Mouse (Mus musculus) kidney, adult 9 months (tissue): ENCODE measurements around the gene Lrrc74a.

Experiments used
- DNase-seq: peaks from one replicate; pipeline ENCODE4 v3.0.0; 2022

Gene Lrrc74a

DNA sequence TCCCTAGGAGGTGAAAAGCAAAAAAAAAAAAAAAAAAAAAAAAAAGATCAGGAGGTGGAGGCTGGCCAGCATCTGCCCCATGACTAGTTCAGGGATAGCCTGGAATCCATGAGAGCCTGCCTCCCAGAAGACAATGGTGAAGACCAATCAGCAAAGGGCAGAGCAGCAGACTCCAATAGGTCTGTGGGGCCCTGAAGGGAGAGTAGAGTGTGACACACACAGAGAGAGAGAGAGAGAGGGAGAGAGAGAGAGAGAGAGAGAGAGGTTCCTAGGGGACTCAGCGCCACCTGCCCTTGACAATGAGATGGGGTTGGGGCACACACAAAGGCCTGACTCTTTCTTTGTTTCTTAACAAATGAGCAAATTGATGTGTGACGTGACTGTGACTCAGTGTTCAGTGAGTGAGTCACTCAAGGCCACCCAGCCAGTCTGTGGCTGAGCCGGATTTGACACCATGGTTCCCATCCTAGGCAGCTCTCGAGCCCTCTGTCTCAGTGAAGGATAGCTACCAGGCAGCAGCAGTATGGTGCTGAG lies 52.9 kb downstream of the Lrrc74a start:
- no peak for DNase-seq

DNA sequence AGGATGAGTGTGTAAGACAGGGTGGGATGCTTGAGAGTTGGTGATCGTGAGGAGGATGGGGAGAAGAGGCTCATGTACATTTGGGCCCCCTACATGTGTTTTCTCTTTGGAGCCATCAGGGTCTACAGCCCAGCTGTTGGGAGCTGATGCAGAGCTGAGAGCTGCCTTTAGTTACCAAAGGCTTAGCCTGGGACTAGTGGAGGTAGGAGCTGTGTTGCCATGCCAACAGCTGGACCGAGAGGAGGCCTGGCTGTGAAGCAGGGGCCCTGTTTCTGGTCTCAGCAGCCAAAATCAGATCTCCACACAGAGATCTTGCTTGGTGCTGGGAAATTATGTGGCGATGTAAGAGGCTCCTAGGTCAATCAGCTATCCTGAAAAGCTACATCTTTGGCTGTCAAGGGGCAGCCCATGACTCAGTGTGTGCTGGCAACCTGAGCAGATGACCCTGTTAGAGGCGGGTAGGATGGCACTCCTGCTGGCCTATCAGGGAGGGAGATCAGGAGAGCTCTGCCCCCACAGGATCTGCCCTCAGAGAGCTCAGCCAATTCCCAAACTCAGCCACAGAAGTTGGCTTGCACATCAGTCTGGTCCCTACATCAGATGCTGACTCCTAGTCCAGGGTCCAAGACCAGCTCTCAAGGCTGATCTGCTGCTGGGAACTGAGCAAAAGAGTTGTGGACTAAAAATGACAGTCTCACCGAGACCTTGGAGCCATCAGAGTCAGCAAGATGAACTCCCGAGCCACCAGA lies 56.1 kb downstream of the Lrrc74a start:
- no peak for DNase-seq

DNA sequence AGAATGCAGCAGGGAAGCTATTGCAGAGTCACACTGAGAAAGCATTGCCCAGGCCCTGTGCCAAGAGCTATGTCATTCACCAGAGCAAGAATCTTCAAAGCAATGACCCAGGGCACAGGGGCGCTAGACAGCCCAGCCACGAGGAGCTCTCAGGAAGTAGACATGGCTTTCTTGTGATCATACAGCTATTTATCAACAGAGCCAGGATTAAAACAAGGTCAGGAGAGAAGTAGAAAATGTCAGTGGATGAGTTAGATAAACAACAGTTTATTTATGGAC lies 56.6 kb downstream of the Lrrc74a start:
- DNase-seq, result peak; percentile 71

DNA sequence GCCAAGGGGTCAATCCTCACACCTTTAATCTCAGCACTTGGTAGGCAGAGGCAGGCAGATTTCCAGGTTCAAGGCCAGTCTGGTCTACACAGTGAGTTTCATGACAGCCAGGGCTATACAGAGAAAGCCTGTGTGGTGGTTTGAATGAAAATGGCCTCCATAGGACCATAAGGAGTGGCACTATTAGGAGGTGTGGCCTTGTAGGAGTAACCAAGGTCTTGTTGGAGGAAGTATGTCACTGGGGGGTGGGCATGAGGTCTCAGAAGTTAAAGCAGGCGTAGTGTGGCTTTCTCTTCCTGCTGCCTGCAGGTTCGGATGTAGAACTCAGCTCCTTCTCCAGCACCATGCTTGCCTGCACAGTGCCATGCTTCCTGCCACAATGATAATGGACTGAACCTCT lies 57.8 kb downstream of the Lrrc74a start:
- no peak for DNase-seq

DNA sequence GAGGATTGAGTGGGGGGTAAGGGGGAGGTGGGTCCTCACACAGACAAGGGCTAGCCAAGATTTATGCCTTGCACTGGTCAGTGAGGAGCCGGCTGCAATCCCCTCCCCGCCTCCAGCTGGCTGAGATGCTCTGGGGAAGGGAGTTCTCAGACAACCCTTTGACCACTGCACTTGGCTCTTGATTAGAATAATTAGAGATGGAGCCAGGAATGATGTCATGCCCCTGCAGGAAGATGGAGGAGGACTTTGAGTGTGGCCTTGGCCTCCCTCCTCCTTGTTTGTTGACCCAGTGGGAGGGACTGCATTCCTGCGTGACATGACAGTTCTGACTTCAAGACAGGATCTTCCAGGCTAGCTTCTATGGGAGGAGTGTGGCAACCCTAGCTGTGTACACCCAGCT lies 59.7 kb downstream of the Lrrc74a start:
- peak; percentile 89 for DNase-seq

DNA sequence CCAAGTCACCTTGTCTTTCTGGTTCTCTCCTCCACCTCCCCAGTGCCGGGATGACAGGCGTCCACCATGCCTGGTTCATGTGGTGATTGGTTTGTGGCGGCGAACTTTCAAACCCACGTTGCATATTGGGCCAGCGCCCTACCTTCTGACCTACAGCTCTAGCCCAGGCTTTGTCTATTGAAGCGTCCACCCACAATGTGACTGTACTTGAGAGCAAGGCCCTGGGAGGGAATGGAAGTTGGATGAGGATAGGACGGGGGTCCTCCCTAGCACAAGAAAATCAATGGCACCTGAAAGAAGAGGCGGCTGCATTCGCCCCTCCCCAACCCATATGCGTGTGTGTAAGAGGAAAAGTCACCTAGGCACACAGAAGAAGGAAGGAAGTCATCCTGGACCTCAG lies 60.2 kb downstream of the Lrrc74a start:
- no peak for DNase-seq

DNA sequence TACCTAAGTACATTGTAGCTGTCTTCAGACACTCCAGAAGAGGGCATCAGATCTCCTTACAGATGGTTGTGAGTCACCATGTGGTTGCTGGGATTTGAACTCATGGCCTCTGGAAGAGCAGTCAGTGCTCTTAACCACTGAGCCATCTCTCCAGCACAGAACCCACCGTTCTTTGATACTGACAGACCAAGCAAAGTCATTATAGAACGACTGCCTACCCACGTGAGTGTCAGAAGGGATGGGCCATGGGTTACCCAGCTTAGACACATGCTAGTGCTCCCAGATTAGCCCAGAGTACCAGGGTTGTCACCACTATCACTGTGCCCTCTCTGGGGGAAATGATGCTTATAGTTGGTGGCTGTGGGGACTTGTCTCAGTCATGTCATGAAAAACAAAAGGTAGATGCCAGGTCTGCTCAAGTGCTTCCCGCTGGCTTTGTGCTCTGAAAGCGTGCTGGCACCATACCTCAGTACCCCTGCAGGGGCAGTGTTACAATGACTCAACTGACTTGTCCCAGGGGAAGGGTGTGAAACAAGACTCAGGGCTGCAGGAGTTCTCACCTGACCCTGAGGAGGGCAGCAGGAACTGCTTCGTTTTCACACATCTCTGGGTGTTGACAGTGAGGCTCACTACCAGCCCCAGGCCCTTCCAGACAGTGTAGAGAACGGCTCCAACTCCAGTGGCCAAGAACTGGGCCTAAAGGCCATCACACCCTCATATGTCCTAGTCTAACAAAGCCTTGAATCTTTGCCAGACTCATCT lies 61.1 kb downstream of the Lrrc74a start:
- DNase-seq, result no peak

DNA sequence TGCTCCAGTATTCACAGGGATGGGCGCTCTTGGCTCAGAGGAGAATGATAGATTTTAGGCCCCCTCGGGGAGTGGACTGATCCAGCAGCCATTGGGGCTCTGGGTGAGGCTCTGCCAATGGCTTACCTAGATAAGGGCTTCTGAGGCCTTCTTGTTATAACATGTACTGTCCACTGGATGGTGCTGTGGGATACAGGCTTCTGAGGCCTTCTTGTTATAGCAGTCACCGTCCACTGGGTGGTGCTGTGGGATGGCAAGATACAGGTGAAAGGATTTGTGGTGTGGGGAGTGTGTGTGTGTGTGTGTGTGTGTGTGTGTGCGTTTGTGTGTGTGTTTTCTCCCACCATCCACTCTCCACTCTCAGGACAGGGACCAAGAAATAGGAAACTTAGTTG lies 61.7 kb downstream of the Lrrc74a start:
- DNase-seq, result peak; percentile 92

DNA sequence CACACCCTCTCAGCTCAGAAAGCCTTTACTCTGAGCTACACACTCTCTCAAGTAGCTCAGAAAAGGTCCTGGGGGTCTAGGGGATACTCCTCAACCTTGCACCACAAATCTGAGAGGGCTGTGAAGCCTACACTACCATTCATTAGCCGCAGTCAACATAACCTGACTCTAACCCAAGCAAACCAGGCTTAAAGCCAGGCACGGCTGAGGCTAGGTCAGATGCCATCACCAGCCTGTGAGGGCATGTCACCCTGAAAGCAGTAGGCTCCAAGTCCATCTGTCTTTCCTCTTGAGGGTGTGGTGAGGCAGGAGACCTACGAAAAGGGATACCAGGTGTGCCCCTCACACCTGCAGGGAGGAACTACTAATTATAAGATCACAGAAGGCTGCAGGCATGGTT lies 62.2 kb downstream of the Lrrc74a start:
- no peak for DNase-seq

DNA sequence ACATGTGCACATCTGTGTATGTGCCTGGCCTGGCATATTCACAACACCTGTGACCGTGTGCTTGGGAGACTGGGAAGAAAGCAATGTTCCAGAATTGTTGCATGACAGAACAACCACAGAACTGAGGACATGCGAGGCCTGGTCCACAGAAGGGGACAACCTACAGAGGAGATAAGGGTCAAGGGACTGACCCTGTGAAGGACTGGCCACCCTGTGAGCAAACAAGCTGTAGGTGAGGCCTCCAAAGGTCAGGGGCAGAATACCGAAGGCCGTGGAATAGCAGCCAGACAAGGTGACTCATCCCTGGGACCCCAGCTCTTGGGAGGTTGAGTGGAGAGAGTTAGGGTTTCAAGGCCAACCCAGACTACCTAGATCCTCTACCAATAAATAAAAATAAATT lies 63.6 kb downstream of the Lrrc74a start:
- no peak for DNase-seq

DNA sequence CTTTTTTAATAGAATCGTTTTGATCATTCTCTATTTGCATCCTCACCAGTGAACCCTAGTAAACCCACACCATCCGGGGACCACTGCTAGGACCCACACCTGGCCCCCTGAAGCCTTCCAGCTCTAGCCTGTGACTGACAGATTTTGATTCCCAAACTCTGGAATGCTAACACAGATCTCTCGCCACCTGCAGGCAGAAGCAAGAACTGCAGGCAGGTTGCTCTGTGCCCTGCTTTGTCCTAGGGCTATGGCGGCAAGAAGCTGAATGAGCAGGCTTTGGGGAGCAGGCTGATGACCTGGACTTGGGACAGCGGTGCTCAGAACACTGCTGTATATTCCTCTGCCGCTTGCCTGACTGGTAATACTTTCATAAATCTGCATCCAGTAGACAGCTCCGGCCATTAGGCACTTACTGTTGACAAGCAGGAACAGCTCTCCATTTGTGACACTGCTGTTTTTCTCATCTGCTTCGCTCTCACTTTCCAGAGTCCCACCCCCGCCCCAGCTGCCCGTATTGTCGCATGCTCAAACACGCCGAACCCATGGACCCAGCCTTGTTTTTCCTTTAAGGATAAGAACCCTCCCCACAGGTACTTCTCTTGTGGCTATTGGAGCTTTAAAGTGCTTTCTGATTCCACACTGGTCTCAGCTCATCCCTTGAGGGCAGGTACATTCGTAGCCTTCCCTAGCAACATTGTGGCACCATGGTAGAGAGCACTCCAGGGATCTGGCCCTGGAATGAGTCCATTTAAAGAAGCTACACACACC lies 64.8 kb downstream of the Lrrc74a start:
- peak; percentile 94 for DNase-seq

DNA sequence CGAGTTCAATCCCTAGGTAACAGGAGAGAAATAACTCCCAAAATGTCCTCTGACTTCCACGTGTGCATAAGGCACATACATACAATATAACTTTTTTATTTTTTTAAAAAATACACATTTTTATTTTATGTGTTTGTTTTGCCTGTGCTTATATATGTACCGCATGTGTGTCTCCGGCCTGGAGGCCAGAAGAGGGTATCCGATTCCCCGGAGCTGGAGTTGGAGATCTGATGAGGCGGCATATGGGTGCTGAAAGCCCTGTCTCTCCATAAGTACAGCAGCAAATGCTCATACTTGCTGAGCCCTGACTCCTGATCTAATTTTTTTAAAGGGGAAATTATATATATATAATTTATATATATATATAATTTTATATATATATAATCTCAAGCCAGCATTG lies 65.6 kb downstream of the Lrrc74a start:
- no peak for DNase-seq

DNA sequence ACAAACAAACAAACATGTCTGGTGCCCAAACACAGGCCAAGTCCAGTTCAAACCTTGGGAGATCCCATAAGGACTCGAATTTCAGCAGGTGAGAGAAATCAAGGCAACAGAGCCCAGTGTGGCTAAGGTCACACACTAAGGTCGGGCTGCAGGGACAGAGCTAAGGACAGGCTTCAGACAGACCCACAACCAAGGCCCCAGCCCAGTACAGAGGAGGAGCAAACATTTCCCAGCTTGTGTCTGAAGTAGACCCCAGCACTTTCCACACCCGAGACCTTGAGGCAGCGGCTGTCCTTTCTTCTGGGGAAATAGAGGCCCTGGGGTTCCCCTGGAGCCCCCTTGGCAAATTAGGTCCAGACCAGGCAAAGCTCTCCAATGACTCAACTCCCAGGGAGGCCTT lies 66.2 kb downstream of the Lrrc74a start:
- no peak for DNase-seq

DNA sequence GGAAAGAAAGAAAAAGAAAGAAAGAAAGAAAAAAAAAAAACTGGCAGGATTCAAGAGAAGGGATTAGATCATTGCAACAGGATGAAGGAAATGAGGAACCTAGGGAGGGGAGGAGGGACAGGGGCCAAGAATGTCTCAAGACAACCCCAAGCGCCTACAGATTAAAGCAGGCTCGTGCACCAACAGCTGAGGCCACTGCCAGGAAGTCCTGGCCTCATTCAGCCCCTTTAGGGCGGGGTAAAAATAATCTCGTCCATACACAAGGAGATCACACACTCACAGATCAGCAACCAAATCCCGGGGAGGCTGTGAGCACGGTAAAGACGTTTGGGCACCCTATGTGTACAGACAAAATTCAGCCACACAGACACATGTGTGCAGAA lies 66.6 kb downstream of the Lrrc74a start:
- DNase-seq, result no peak

DNA sequence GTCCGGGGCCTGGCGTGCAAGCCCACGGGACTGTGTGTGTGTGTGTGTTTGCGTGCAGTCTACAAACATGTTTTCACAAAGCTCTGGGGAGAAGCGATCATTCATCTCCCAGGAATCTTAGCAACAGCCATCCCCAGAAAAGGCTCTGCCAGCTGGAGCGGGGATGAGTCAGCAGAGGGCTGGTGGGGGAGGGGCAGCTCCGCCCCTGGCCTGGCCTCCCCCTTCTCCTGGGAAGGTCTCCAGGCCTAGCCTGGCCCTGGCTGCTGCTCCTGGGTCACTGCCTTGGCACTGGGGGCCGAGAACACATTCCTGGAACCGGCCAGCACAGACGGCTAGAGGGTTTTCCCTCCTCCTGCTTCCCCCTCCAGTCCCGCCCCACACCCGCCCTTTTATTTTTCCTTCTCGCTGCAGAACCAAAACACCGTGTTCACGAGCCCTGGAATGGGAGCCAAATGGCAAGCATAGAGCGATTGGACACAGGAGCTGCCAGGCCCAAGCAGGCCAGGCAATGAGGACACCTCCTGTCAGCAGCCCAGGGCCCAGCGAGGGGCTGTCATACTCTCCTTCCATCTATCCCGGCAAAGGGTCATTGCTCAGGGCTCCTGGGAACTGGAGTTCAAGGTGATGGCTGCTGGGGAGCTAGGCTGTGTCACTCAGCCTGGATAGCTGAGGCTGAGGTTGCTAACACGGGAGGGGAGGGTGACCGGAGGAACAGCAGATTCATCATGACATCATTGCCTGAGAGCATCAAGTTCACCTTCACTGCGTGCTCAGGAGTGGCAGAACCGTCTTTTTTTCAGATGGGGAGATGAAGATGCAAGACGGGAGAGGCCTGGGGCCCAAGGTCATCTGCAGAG lies 67.2 kb downstream of the Lrrc74a start:
- DNase-seq, result peak; percentile 99

DNA sequence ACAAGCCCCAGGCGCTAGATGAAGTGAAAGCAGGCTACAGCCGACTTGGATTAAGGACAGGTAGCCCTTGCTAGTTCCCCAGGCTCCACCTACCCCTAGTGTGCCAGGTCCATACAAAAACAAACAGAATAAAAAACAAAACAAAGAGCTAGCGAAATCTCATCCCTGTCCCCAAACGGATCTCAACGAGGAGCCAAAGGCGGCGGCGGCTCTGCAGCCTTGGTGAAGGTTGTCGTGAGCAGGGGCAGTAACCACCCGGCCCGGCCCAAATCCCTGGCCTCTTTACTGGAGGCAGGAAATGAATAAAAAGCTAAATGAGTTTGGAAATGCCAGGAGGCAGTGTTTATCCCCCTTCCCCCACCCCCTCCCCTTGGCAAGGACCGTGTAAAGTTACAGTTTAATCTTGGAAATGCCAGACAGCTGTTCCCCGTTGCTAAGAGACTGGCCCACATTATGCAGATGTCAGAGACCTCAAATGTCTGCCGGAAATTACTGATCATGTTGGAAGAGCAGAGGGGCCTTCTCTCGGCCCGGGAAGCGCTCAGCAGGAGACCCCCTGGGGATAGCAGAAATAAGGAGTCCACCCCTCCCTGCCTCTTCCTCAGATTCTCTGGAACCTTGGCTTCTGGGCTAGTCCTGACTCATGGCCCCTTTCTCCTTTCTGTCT lies 68.0 kb downstream of the Lrrc74a start:
- peak; percentile 83 for DNase-seq

DNA sequence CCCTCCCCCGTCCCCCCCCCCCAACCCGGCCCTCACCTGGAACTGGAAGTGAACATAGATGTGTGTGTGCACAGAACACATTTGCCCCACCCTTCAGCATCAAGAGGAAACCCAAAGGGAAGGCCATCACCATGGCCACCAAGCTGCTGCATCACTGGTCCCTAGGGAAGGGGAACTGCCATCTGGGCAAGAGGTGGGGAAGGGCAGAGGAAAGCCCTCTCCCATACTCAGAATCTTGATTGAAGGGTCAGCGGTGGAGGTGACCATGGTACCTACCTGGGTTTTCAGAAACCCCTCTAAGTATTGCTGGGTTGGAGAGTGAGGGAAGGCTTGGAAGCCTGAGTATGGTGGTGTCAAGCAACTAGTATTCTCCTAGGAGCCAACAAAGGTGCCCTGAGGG lies 68.7 kb downstream of the Lrrc74a start:
- DNase-seq, result no peak

DNA sequence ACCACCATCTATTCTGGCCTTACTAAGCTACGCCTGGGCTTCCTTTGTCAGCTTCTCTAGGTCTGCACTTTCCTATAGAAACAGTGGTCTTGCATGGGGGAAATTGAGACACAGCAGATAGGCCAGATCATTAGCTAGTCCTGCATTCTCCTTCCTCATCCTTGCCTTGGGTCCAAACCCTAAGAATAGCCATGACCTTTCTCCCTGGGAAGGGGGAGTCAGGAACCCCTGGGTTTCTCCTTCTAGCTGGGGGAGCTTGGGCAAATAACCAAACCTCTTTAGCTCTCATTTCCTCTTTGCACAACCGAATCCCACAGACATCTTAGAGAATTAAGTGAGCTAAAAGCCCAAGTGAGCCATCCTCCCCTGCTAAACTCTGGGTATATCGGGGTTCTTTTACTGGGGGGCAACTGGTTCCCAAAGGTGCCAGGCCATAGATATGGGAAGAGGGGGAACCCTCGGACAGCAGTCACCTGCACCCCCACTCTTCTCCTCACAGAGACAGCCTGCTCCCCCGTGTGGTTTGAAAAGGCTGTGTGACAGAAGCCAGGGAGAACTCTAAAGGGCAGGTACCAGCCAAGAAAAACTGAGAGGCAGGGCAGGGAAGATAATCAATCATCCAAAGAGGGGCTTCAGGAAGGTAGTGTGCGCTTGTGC lies 69.6 kb downstream of the Lrrc74a start:
- DNase-seq, result no peak

DNA sequence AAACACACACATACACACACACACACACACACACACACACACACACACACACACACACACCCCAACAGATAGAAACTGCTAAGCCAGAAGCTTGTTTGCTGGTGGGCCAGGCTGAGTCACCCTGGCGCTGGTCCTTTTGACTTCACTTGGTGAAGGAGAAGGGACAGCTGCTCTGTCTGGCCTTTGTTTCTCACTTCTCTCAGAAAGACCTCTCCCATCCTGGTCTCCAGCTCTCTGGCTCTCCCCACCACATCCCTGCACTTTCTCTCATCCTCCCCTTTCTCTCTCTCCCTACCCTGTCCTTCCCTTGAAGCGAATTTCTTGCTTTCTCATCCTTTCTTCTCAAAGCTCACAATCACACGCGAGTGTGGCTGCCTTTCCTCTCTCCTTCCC lies 70.1 kb downstream of the Lrrc74a start:
- no peak for DNase-seq

DNA sequence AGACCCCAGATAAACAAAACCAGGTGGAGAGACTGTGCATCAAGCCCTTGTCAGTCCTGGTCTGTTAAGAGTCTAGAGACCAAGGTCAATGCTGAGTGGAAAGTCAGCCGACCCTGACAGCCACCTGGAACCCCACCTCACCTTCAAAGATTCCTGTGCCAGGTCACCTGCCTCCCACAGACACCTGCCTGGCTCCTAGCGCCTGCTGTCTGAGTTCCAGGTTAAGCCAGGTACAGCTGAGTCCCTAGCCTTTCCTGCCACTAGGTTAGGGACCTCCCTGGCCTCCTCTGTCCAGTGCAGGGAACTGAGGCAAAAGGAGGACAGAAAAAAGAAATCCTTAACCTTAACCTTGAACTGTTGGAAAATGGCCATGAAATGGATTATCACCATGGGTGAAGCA lies 70.7 kb downstream of the Lrrc74a start:
- no peak for DNase-seq

DNA sequence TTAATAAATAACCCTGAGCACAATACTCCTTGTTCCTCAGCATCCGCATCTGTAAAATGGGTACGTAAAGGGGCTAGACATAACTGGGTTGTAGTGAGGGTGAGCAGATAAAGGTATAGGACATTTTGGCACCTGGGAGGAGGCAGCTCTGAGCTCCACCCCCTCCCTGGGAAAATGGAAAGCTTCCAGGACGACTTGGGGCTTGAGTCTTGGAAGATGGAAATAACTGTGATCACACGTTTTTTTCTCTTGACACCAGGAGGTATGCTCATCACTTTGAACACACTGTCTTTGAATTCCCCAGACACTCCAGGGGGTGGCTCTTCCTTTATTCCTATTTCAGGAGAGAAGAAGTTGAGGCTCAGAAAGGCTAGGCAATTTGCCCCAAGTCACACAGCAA lies 71.1 kb downstream of the Lrrc74a start:
- DNase-seq, result no peak
